Mouse (Mus musculus): ENCODE measurements around the gene Tceal3.
"Not testable (repeated sequence)": the region's sequence is repeated elsewhere in the genome, so short reads cannot be mapped to it uniquely, and the experiment has no call there.

Tceal3 gene

DNA sequence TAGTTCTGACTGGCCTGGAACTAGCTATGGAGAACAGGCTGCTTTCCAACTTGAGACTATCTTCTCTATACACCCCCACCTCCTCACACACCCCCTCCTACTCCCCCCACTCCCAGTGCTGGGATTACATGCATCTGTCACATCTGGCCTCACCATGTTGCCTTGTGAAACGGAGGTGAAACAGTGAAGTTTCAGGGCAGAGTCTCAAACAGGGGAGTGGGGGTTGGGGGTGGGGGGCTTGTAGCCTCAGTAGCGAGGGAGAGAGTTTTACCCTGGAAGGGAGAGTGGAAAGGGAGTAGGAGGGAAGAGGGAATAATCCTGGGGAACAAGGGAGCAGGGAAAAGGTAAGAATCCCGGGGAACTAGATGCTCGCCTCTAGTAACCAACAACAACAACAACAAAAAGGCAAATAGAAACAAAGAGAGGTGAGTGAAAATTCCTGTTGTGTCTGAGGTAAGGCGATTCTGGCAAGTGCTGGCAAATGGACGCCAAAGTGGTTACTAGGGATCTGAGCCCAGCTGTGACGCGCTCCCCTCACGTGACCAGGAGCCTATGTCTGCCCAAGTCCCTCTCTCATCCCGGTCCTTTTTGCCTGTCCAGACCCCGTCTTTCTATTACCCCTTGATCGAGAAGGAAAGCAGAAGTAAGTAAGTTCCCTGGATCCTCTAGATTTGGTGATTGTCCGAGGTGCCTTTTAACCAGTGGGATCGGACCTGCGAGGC lies 117.0 kb downstream of the Tceal3 start, which contains the start of gene Tceal1:
Gene Tceal1 (plus strand): TSS at position 537 of the 722 bp plus-strand sequence.
- DNase-seq = peak; percentile 58

DNA sequence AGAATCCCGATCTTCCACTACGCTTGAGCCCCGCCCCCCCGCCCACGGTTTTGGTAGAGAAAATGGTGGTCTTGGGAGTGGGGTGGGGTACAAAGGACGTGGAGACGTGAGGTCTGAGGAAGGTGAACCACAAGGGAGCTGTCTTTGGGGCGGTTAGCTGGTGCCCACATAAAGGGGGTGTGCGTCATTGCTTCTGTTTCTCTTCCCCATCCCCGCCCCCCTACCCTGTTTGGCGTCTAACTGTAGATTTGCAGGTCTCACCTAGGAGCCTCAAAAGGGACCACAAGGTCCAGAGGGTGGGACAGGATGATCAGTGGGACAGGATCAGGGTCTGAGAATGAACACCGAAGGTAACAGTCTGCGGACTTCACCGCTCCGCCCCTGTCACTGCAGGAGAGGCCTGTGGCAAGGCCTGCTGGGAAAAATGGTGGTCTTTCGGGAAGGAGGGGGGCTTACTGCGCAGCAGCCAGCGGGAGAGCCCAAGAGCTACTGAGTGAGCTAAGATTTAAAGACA lies 117.6 kb downstream of the Tceal3 start:
- DNase-seq = peak; percentile 18

DNA sequence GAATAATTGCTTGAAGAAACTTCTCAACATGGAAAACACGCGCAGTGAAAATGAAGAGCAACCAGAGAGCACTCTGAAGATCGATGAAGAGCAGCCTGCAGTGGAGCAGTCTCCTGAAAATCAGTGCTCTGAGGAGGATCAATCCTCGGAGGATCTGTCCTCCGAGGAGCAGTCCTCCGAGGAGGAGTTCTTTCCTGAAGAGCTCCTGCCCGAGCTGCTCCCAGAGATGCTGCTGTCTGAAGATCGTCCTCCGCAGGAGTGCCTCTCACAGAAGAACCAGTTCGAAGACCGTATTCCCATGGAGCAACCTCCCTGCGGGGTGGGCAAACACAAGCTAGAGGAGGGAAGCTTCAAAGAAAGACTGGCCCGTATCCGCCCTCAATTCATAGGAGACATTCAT lies 118.1 kb downstream of the Tceal3 start:
- DNase-seq = no peak

DNA sequence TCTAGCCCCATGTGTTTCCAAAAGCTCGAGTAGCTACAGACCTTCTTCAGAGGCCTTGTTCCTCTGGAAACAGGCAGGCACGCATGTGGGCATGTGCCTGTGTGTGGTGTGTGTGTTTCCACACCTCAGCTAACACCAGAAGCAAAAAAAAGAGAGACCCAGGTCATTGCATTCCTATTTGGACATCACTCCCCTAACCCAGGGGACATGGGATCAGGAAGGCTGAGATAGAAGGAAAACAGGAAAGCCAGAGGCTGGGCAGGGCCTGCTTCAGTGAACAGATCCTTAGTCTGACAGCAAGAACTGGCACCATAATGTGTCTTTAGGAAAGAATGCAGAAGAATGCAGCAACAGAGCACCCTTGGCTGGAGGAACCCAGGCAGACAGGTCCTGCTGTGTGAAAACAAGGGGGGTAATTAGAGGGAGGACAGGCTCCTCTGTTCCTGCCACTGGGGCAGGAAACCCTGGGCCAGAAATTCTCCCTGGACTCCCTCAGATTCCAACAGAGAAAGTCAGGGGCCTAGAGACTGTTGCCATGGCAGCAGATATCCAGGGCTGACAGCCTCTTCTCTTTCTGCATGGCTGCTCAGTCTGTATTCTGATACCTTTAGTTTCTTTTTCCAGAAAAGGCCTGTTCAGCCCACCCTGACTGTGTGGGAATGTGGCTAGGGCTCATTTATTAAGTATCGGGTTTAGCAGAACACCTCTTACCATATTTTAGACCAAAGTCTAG lies 124.3 kb downstream of the Tceal3 start:
- not testable (repeated sequence) for DNase-seq

Data from kidney, adult 18-20 months (tissue).